Mouse (Mus musculus) small intestine, adult 2 months (tissue): ENCODE results near the gene Mrps2. TPM values are rescaled to one million over a fixed set of nuclear protein-coding genes. Genes with fewer than 3 reads are reported as not detected.
"Not testable (repeated sequence)": the region's sequence is repeated elsewhere in the genome, so short reads cannot be mapped to it uniquely, and the experiment has no call there.

Experiments
- H3K27ac ChIP-seq: fragments of 200-500 bp; 2 replicates; pipeline ENCODE4 v1.5.1; 2012; ENCODE audit warnings: low read depth, low read length, control low read depth, inconsistent platforms; ENCODE audit not compliant: insufficient read depth
- H3K27me3 ChIP-seq: fragments of 200-500 bp; 2 replicates; pipeline ENCODE4 v1.6.1; 2012; ENCODE audit warnings: mild to moderate bottlenecking, moderate library complexity, low read length, inconsistent platforms; ENCODE audit not compliant: control insufficient read depth, insufficient read depth
- H3K36me3 ChIP-seq: fragments of 200-500 bp; 2 replicates; pipeline ENCODE4 v1.6.1; 2012; ENCODE audit warnings: mild to moderate bottlenecking, low read length, control low read depth, inconsistent platforms; ENCODE audit not compliant: control insufficient read depth, insufficient read depth
- H3K4me1 ChIP-seq: fragments of 200-500 bp; 2 replicates; pipeline ENCODE4 v1.6.1; 2012; ENCODE audit warnings: low read length, inconsistent platforms, mixed read lengths; ENCODE audit not compliant: control insufficient read depth, insufficient read depth, insufficient read length
- H3K4me3 ChIP-seq: fragments of 200-500 bp; 2 replicates; pipeline ENCODE4 v1.5.1; 2012; ENCODE audit warnings: low read depth, mild to moderate bottlenecking, control low read depth, inconsistent platforms, low read length, moderate library complexity
- CTCF ChIP-seq: fragments of 200-500 bp; IDR thresholded peaks from 2 replicates; pipeline ENCODE4 v1.5.1; 2012; ENCODE audit warnings: low read depth, mild to moderate bottlenecking, control low read depth, inconsistent platforms, low read length, moderate library complexity, mixed read lengths; ENCODE audit not compliant: insufficient replicate concordance, insufficient read length; ENCODE audit errors: extremely low read depth
- POLR2A ChIP-seq: fragments of 200-500 bp; IDR thresholded peaks from 2 replicates; pipeline ENCODE4 v1.6.1; 2012; ENCODE audit warnings: low read depth, mild to moderate bottlenecking, control low read depth, inconsistent platforms, low read length, moderate library complexity
- WGBS: fragments of 180-500 bp; shearing (Covaris S2); methylation state at CpG from one replicate; pipeline ENCODE4 v1.1.7; 2018; 5-methylcytosine and 5-hydroxymethylcytosine counted together
- polyA plus RNA-seq: library from polyadenylated mRNA; depleted of rRNA; stranded (reverse); fragments of >200 nt; gene quantifications from 2 replicates; pipeline ENCODE4 v1.2.3, GENCODE M21; 2012

Mrps2 gene
- polyA plus RNA-seq, 1 experiment, result 21.0 TPM

DNA sequence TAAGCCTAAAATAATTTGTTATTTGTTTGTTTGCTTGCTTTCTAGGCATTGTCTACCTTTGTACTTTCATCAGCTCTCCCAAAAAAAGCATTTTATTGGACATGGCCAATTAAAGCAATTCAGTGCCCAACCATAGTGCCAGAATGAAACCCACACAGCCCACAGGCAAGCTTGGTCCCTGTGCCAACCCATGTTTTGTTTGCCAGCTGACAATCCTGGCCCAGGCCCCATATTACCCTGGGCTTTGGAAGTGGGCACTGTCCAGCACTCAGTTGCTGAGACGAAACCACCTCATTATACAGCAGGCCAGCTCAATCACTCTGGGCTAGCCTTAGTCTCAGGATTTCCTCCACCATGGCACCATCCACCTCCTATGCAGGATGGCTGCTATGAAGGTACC, 11.2 kb upstream of the Mrps2 start:
- no peaks in the 10 kb centered on the region for H3K27me3 ChIP-seq
- 86% methylated on average over 1 of the region's 1 CpGs for WGBS
- no peaks in the 10 kb centered on the region for H3K36me3 ChIP-seq
- TF ChIP-seq CTCF (no peak), POLR2A (no peak)
- no peak overlapping the region for H3K27ac ChIP-seq
- H3K4me1 ChIP-seq, result no peaks in the 10 kb centered on the region
- no peak overlapping the region for H3K4me3 ChIP-seq

DNA sequence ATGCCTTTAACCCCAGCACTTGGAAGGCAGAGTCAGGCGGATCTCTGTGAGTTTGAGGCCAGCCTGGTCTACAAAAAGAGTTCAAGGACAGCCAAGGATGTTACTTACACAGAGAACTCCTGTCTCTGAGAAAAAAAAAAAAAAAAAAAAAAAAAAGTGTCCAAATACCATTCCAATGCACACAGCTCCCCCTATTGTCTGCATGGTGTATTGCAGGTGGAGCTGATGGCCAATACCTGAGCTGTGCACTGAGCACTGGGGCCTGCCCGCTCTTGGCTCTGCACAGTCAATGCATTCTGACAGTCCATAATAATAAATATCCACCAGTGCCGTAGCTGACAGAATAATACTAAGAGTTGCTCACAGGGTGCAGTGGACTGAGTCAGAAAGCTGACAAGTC, 3.9 kb upstream of the Mrps2 start:
- H3K4me3 ChIP-seq, result no peak overlapping the region
- H3K27me3 ChIP-seq, result no peaks in the 10 kb centered on the region
- WGBS, result 59% methylated on average over 3 of the region's 3 CpGs
- TF ChIP-seq POLR2A (no peak), CTCF (peak; percentile 59; the same call in 1 of the 2 replicates)
- H3K4me1 ChIP-seq, result peaks cover 11% of the 10 kb centered on the region
- no peaks in the 10 kb centered on the region for H3K36me3 ChIP-seq
- no peak overlapping the region for H3K27ac ChIP-seq

DNA sequence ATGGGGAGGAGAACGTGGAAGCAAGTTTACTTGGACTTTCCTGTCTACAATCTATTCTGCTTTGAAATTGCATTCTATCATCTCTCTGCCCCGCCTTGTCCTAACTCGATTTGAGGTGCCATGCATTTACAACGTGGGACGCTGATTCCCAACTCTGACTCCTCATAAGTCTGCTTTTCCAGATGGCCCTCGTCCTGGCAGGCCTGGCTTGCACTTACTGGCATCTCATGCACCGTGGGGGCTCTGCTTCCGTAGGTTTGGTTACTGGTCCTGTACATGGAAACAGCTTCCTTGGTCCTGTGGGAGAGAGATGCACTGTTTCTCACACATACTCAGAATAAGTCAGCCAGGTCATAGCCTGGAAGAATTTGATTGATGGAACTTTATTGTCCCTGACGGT, 2.9 kb upstream of the Mrps2 start:
- Histone ChIP-seq H3K27me3 (no peaks in the 10 kb centered on the region), H3K36me3 (peaks cover 6% of the 10 kb centered on the region), H3K4me3 (no peak overlapping the region), H3K4me1 (peaks cover 14% of the 10 kb centered on the region), H3K27ac (no peak overlapping the region)
- no peak for TF ChIP-seq POLR2A
- no peak for TF ChIP-seq CTCF
- WGBS, result 72% methylated on average over 9 of the region's 9 CpGs

DNA sequence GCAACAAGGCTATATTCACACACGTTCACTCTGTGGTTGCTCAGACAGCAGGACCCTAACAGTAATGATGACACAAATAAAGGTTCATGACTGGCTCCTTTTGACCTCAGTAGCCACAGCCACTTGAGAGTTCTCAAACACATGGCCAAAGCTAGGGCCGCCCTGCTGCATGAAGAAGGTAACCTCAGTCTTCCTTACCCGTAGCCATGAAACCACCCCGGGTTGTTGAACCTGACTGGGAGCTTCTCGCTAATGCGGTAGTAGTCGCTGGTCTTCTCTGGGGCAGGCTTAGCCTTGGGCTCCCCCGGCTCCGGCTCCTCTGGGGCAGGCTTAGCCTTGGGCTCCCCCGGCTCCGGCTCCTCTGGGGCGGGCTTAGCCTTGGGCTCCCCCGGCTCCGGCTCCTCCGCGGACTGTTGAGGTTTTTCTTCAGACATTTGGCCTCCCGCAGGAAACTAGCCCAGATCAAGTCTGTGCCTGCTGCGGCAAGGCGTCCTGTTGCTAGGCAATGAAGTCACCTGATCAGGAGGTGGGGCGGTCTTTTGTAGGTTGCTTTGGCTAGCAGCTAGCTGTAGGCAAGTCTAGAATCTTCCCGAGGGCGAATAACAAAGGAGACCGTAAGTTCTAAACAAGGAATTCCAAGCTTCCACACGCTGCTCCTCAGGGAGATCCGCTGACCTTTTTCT, 1.9 kb upstream of the Mrps2 start, which contains the start of gene 1700007K13Rik:
Gene 1700007K13Rik (minus strand): TSS at position 497 of the 683 bp plus-strand sequence.
- peaks cover 13% of the 10 kb centered on the region for H3K36me3 ChIP-seq
- H3K4me3 ChIP-seq, result peak within 1 kb of the TSS; percentile 18; the same call in 1 of the 2 replicates
- H3K27ac ChIP-seq, result no peak within 1 kb of the TSS
- TF ChIP-seq CTCF, result no peak
- peaks cover 14% of the 10 kb centered on the region for H3K4me1 ChIP-seq
- 6% methylated on average over 25 of the region's 25 CpGs for WGBS
- no peaks in the 10 kb centered on the region for H3K27me3 ChIP-seq

DNA sequence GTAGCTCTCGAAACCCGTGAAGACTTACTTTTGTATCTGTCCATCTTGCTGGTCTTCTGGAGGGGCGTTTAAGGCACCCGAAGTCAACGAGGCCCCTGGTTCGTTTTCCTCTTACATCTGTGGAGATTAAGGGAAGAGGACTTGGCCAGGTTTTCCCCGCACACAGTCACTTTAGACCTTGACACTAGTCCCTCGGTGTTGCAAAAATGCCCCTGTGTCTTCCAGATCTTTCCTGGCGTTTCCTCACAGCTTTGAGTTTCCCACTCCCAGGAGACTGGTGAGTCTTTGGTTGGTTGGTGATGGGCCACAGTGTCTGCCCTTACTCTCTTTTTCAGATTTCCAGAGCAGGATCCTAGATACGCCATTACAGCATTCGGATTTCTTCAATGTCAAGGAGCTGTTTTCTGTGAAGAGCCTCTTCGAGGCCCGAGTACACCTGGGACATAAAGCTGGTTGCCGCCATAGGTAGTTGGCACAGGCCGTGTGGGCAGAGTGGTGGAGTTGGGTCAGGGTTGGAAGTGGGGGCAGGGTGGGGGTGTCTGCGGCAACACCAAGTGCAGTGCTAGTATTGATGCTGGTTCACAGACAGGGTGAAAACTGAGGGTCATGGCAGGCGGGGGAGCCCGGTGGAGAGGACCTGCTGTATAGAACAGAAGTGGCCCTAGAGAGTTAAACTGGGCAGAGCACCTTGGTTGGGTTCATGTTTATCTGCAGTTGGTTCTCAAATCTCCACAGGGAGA, 790 bp downstream of the Mrps2 start:
- TF ChIP-seq POLR2A (no peak), CTCF (no peak)
- H3K4me1 ChIP-seq, result peaks cover 14% of the 10 kb centered on the region
- 47% methylated on average over 18 of the region's 18 CpGs for WGBS
- H3K36me3 ChIP-seq, result peaks cover 13% of the 10 kb centered on the region
- H3K27me3 ChIP-seq, result no peaks in the 10 kb centered on the region
- no peak overlapping the region for H3K27ac ChIP-seq
- H3K4me3 ChIP-seq, result peak overlapping the region; percentile 88

DNA sequence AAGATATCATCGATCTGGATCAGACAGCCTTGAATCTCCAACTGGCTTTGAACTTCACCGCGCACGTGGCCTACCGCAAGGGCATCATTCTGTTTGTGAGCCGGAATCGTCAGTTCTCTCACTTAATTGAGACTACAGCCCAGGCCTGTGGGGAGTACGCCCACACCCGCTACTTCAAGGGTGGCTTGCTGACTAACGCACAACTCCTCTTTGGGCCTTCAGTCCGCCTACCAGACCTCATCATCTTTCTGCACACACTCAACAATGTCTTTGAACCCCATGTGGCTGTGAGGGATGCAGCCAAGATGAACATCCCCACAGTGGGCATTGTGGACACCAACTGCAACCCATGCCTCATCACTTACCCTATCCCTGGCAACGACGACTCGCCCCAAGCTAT, 1.6 kb downstream of the Mrps2 start:
- WGBS, result 98% methylated on average over 14 of the region's 14 CpGs
- no peak overlapping the region for H3K4me3 ChIP-seq

DNA sequence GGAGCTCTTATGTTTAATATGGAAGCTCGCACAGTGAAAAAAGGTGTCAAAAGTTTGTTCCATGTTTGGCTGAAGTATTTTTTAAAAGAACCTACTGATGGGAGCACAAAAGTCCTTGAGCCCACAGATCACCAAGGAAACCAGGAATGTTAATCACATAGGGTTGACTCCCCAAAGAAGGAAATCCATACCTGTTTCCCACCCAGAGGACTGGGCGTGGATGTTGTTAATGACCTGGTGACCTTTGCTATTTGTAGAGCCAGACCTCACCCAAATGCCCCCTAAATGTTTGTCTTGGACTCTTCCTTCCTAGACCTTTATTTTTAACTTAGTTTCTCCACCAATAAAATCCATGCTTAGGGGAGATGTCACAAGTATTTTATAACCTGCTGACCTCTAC, 2.7 kb downstream of the Mrps2 start:
- peaks cover 14% of the 10 kb centered on the region for H3K4me1 ChIP-seq
- H3K27ac ChIP-seq, result no peak overlapping the region
- H3K4me3 ChIP-seq, result no peak overlapping the region
- WGBS, result 81% methylated on average over 2 of the region's 2 CpGs
- no peak for TF ChIP-seq CTCF
- no peak for TF ChIP-seq POLR2A
- peaks cover 13% of the 10 kb centered on the region for H3K36me3 ChIP-seq
- H3K27me3 ChIP-seq, result no peaks in the 10 kb centered on the region

More for the DNA sequence above, 1.6 kb downstream of the Mrps2 start:
- peaks cover 13% of the 10 kb centered on the region for H3K36me3 ChIP-seq
- H3K27ac ChIP-seq, result no peak overlapping the region
- H3K4me1 ChIP-seq, result peaks cover 14% of the 10 kb centered on the region
- no peak for TF ChIP-seq CTCF
- TF ChIP-seq POLR2A, result no peak
- no peaks in the 10 kb centered on the region for H3K27me3 ChIP-seq

DNA sequence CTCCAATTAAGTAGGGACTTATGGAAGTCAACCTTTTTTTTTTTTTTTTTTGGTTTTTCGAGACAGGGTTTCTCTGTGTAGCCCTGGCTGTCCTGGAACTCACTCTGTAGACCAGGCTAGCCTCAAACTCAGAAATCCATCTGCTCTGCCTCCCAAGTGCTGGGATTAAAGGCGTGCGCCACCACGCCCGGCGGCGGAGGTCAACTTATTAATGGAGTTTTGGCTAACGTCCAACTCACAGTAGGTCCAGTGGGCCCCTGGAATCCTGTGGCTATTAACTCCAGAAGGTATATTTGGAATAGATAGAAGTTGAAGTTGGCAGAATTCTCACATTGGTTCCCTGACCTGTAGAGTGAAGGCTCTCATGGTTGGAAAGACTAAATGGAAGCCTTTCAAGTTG, 4.1 kb downstream of the Mrps2 start:
- not testable (repeated sequence) for H3K27me3 ChIP-seq
- WGBS, result 94% methylated on average over 8 of the region's 8 CpGs

DNA sequence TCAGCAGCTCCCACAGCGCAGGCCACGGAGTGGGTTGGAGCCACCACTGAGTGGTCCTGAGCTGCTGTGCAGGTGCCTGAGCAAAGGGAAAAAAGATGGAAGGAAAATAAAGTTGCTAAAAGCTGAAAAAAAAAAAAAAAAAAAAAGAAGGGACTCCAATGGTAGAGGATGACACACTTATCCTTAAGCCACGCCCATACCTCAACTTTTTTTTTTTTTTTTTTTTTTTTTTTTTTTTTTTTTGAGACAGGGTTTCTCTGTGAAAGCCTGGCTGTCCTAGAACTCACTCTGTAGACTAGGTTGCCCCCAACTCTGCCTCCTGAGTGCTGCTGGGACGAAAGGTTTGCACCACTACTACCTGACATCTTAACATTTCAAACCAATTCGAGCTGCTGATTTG, 10.1 kb downstream of the Mrps2 start:
- not testable (repeated sequence) for H3K27me3 ChIP-seq, H3K4me3 ChIP-seq, H3K36me3 ChIP-seq, H3K4me1 ChIP-seq, H3K27ac ChIP-seq
- WGBS, result 95% methylated on average over 5 of the region's 5 CpGs

More for the DNA sequence above, 4.1 kb downstream of the Mrps2 start:
- Histone ChIP-seq H3K4me1 (peaks cover 12% of the 10 kb centered on the region), H3K36me3 (peaks cover 13% of the 10 kb centered on the region)
- H3K4me3 ChIP-seq, H3K27ac ChIP-seq: not testable (repeated sequence)
